Mouse (Mus musculus) lung, adult 2 months (tissue): ENCODE results near the gene Mpped2.

Experiments
- CTCF ChIP-seq: fragments of 200-500 bp; IDR thresholded peaks from 2 replicates; pipeline ENCODE4 v1.5.1; 2011; ENCODE audit warnings: mild to moderate bottlenecking, low read length, control low read depth; ENCODE audit not compliant: insufficient read depth
- POLR2A ChIP-seq: fragments of 200-500 bp; IDR thresholded peaks from 2 replicates; pipeline ENCODE4 v1.6.1; 2011; ENCODE audit warnings: low read depth, mild to moderate bottlenecking, control low read depth, low read length, borderline replicate concordance; ENCODE audit errors: extremely low read depth

DNA sequence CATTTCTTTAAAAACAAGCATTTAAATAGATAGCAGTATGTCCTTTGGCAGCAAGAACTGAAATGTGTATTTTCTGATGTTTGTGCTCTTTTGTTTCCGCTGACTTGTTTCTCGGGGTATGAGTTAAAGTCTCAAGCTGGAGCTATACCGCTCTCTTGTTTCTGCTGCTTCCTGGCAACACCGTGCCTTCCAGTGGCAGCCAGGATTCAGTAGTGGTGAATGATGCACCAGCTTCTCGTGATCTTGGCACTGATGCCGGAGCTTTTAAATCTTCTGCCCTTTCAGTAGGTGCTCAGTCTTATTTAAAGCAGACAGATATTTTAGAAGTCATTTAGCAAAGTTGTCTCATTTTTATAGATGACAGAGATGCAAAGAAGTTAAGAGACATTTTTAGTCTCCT lies 53.1 kb downstream of the Mpped2 start:
- TF ChIP-seq CTCF, result no peak
- no peak for TF ChIP-seq POLR2A
